Mouse (Mus musculus): ENCODE data around the gene Gm19426. TPM values are rescaled to one million over a fixed set of nuclear protein-coding genes. Genes with fewer than 3 reads are reported as not detected.
"Not testable (repeated sequence)": the region's sequence is repeated elsewhere in the genome, so short reads cannot be mapped to it uniquely, and the experiment has no call there.

Gene Gm19426
- polyA plus RNA-seq, 1 experiment: 9.9 TPM

DNA sequence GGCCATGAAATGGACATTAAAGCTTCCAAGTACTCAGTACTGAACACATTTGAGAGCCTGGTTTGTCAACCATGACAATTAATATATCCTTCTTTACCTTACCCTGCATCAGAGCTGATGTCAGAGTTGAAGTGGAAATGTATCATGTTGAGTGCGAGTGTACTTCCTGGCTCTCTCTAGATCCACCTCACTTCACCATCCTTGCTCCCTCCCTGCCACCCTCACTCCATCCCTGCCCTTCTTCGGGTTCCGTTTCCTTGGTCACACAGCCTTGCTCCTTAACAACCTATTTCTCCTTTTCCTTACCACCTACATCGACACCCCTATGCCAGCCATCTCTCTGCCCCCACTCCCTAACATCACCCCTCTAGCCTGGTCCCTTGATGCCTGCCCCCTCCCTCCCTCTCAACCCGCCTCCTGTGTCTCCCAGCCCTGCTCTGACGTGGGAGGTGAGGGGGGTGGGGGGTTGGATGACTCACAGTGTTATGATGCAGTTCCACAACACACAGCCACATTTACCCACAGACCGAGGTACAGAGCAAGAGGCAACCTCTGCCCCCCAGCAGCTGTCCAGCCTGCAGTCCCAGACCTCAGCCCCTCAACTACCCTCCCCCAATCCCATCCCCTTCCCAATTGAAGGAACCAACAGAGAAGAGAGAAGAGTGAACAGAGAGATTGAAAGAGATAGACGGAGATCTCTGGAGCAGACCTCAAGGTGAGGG lies 9.7 kb downstream of the Gm19426 start, which contains the start of gene Ypel4:
TSS of gene Ypel4 (plus strand) at position 480 of the 722 bp plus-strand sequence.
- Histone ChIP-seq H3K27me3 (ENCODE audit: control insufficient read depth, insufficient read depth, low read length, poor library complexity, severe bottlenecking) (no peaks in the 10 kb centered on the region), H3K27ac (ENCODE audit: insufficient read depth, low read length) (no peak within 1 kb of the TSS), H3K9me3 (replicated peaks; ENCODE audit: control insufficient read depth, insufficient read depth, low read length, poor library complexity, severe bottlenecking) (no peaks in the 10 kb centered on the region)

DNA sequence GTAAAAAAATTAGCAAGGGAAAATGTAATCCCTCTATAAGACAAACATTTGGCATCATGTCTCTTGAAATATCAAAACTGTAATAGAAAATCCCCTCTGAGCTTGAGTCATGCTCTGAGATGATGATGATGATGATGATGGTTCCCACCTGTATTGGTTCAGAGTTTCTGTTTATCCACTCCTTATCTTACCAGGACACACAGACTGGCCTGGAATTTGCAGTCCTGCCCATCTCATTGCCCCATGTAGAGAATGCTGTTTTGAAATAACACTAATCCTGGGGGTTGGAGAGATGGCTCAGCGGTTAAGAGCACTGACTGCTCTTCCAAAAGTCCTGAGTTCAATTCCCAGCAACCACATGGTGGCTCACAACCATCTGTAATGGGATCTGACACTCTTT lies 11.1 kb downstream of the Gm19426 start:
- TF ChIP-seq CTCF (IDR thresholded peaks at IDR 0.05; ENCODE audit: low read depth, low read length) (no peak), EP300 (IDR thresholded peaks at IDR 0.05; ENCODE audit: insufficient read depth, low read depth, low read length) (no peak), POLR2A (IDR thresholded peaks at IDR 0.05; ENCODE audit: insufficient read depth, low read length) (no peak)
- H3K27me3 ChIP-seq (ENCODE audit: control insufficient read depth, insufficient read depth, low read length, poor library complexity, severe bottlenecking): no peaks in the 10 kb centered on the region
- H3K4me1 ChIP-seq (ENCODE audit: control insufficient read depth, insufficient read depth, low read length): no peaks in the 10 kb centered on the region

More for the DNA sequence above, 9.7 kb downstream of the Gm19426 start, which contains the start of gene Ypel4:
- Histone ChIP-seq H3K9ac (ENCODE audit: low read depth, poor library complexity, severe bottlenecking) (no peak within 1 kb of the TSS), H3K4me3 (ENCODE audit: low read depth, low read length) (peak within 1 kb of the TSS; percentile 81), H3K36me3 (ENCODE audit: control insufficient read depth, insufficient read depth, low read length, poor library complexity, severe bottlenecking) (no peaks in the 10 kb centered on the region), H3K4me1 (ENCODE audit: control insufficient read depth, insufficient read depth, low read length) (no peaks in the 10 kb centered on the region)
- TF ChIP-seq CTCF (IDR thresholded peaks at IDR 0.05; ENCODE audit: low read depth, low read length) (no peak), EP300 (IDR thresholded peaks at IDR 0.05; ENCODE audit: insufficient read depth, low read depth, low read length) (no peak), POLR2A (IDR thresholded peaks at IDR 0.05; ENCODE audit: insufficient read depth, low read length) (no peak)

DNA sequence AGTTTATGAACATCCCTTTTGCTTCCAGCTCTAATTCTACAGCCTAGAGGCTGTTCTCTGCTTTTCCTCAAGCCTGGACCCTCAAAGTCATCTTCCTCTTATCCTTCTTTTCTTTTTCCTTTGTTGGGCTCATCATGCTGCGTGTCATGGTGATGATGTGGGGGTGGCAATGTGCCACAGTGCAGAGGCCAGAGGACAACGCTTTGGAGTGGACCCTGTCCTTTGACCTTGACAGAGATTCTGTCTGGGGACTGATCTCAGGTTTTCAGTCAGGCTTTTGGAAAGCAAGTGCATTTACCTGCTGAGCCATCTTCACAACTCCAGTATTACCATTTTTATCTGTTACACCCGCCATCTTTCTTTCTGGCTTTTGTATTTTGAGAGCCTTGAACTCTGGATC lies 12.2 kb downstream of the Gm19426 start:
- Histone ChIP-seq H3K36me3 (ENCODE audit: control insufficient read depth, insufficient read depth, low read length, poor library complexity, severe bottlenecking) (no peaks in the 10 kb centered on the region), H3K27me3 (ENCODE audit: control insufficient read depth, insufficient read depth, low read length, poor library complexity, severe bottlenecking) (no peaks in the 10 kb centered on the region), H3K4me1 (ENCODE audit: control insufficient read depth, insufficient read depth, low read length) (no peaks in the 10 kb centered on the region), H3K27ac (ENCODE audit: insufficient read depth, low read length) (no peak overlapping the region), H3K4me3 (ENCODE audit: low read depth, low read length) (no peak overlapping the region), H3K9ac (ENCODE audit: low read depth, poor library complexity, severe bottlenecking) (no peak overlapping the region), H3K9me3 (replicated peaks; ENCODE audit: control insufficient read depth, insufficient read depth, low read length, poor library complexity, severe bottlenecking) (no peaks in the 10 kb centered on the region)
- no peak for TF ChIP-seq CTCF (IDR thresholded peaks at IDR 0.05; ENCODE audit: low read depth, low read length)
- TF ChIP-seq POLR2A (IDR thresholded peaks at IDR 0.05; ENCODE audit: insufficient read depth, low read length): no peak

More for the DNA sequence above, 11.1 kb downstream of the Gm19426 start:
- Histone ChIP-seq H3K36me3 (ENCODE audit: control insufficient read depth, insufficient read depth, low read length, poor library complexity, severe bottlenecking) (no peaks in the 10 kb centered on the region), H3K9me3 (replicated peaks; ENCODE audit: control insufficient read depth, insufficient read depth, low read length, poor library complexity, severe bottlenecking) (no peaks in the 10 kb centered on the region), H3K27ac (ENCODE audit: insufficient read depth, low read length) (no peak overlapping the region), H3K4me3 (ENCODE audit: low read depth, low read length) (no peak overlapping the region), H3K9ac (ENCODE audit: low read depth, poor library complexity, severe bottlenecking) (no peak overlapping the region)

GRCm38 (mm10) chr2:84728191-84728590 lies 15.3 kb downstream of the Gm19426 start:
- H3K9me3 ChIP-seq (replicated peaks; ENCODE audit: control insufficient read depth, insufficient read depth, low read length, poor library complexity, severe bottlenecking); H3K27me3 ChIP-seq (ENCODE audit: control insufficient read depth, insufficient read depth, low read length, poor library complexity, severe bottlenecking); H3K4me3 ChIP-seq (ENCODE audit: low read depth, low read length); H3K9ac ChIP-seq (ENCODE audit: low read depth, poor library complexity, severe bottlenecking); H3K4me1 ChIP-seq (ENCODE audit: control insufficient read depth, insufficient read depth, low read length); H3K27ac ChIP-seq (ENCODE audit: insufficient read depth, low read length): not testable (repeated sequence)
- H3K36me3 ChIP-seq (ENCODE audit: control insufficient read depth, insufficient read depth, low read length, poor library complexity, severe bottlenecking): peaks cover 19% of the 10 kb centered on the region

- Histone ChIP-seq H3K27ac (ENCODE audit: insufficient read depth, low read length) (0 out of 2 replicates have a peak within 1 kb of the TSS, but pooled peaks have one; percentile 15), H3K4me3 (ENCODE audit: low read depth, low read length) (peak within 1 kb of the TSS; percentile 89), H3K27me3 (ENCODE audit: control insufficient read depth, insufficient read depth, low read length, poor library complexity, severe bottlenecking) (no peaks in the 10 kb centered on the region), H3K9me3 (replicated peaks; ENCODE audit: control insufficient read depth, insufficient read depth, low read length, poor library complexity, severe bottlenecking) (no peaks in the 10 kb centered on the region), H3K4me1 (ENCODE audit: control insufficient read depth, insufficient read depth, low read length) (no peaks in the 10 kb centered on the region), H3K9ac (ENCODE audit: low read depth, poor library complexity, severe bottlenecking) (peak within 1 kb of the TSS; percentile 72), H3K36me3 (ENCODE audit: control insufficient read depth, insufficient read depth, low read length, poor library complexity, severe bottlenecking) (peaks cover 22% of the 10 kb centered on the region)
- no peak for TF ChIP-seq CTCF (IDR thresholded peaks at IDR 0.05; ENCODE audit: low read depth, low read length)
- peak; percentile 97 for TF ChIP-seq POLR2A (IDR thresholded peaks at IDR 0.05; ENCODE audit: insufficient read depth, low read length)
- TF ChIP-seq EP300 (IDR thresholded peaks at IDR 0.05; ENCODE audit: insufficient read depth, low read depth, low read length): no peak
Observed at GRCm38 (mm10) chr2:84727172-84727858, 16.1 kb downstream of the Gm19426 start, which contains the start of gene Clp1. Gene Clp1, minus strand, starts transcription at chr2:84727350.

- no peaks in the 10 kb centered on the region for H3K9me3 ChIP-seq (replicated peaks; ENCODE audit: control insufficient read depth, insufficient read depth, low read length, poor library complexity, severe bottlenecking)
- H3K27me3 ChIP-seq (ENCODE audit: control insufficient read depth, insufficient read depth, low read length, poor library complexity, severe bottlenecking): no peaks in the 10 kb centered on the region
- H3K27ac ChIP-seq (ENCODE audit: insufficient read depth, low read length): 0 out of 2 replicates have a peak overlapping the region, but pooled peaks have one; percentile 15
- H3K4me3 ChIP-seq (ENCODE audit: low read depth, low read length): peak overlapping the region; percentile 87
- no peak for TF ChIP-seq POLR2A (IDR thresholded peaks at IDR 0.05; ENCODE audit: insufficient read depth, low read length)
- TF ChIP-seq EP300 (IDR thresholded peaks at IDR 0.05; ENCODE audit: insufficient read depth, low read depth, low read length): no peak
- no peaks in the 10 kb centered on the region for H3K4me1 ChIP-seq (ENCODE audit: control insufficient read depth, insufficient read depth, low read length)
- H3K9ac ChIP-seq (ENCODE audit: low read depth, poor library complexity, severe bottlenecking): peak overlapping the region; percentile 72
- H3K36me3 ChIP-seq (ENCODE audit: control insufficient read depth, insufficient read depth, low read length, poor library complexity, severe bottlenecking): peaks cover 25% of the 10 kb centered on the region
Observed at GRCm38 (mm10) chr2:84726716-84727115, 16.7 kb downstream of the Gm19426 start.
